Mouse (Mus musculus): ENCODE measurements at regions not wholly inside any gene's neighbourhood (a gene's known extent, or its start where the extent isn't known, plus 50 kb on each side); places are given as distances from the start of the nearest gene placed in this dataset. TPM values are rescaled to one million over a fixed set of nuclear protein-coding genes. Genes with fewer than 3 reads are reported as not detected.

DNA sequence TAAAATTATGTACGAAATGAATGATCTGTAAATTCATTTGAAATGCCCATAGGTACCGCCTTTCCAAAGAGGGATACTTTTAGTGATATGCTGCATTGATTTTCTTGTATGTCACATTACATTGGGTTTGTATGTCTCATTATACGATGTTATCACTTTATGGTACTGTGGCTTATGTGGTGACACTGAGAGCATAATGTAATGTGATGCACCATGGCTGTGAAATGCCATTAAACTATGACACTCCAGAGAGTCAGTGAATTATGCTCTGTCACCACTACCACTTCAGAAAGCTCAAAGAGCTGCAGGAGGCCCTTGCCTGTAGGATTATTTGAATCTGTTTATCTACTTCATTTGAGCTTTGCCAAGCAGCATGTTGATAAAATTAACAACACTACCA, 695.4 kb upstream of the Slc10a2 start:
- DNase-seq (ENCODE audit: low spot score) (no peak), ATAC-seq (replicated peaks; ENCODE audit: low FRiP score, low read depth) (no peak)
- Histone ChIP-seq H3K27ac (no peak overlapping the region), H3K4me3 (replicated peaks; ENCODE audit: low read depth, low read length) (no peak overlapping the region), H3K4me1 (replicated peaks; ENCODE audit: insufficient read depth, low read length) (no peaks in the 10 kb centered on the region), H3K27me3 (ENCODE audit: insufficient read depth, low read length) (no peaks in the 10 kb centered on the region), H3K4me2 (ENCODE audit: low read length) (no peak overlapping the region), H3K9me3 (replicated peaks; ENCODE audit: low read length) (no peaks in the 10 kb centered on the region), H3K36me3 (ENCODE audit: insufficient read depth, low read length) (no peaks in the 10 kb centered on the region), H3K9ac (ENCODE audit: low read depth, low read length) (no peak overlapping the region)
- TF ChIP-seq CTCF (IDR thresholded peaks at IDR 0.05; ENCODE audit: low read depth), result no peak
- 79% methylated on average over 3 of the region's 3 CpGs for WGBS

DNA sequence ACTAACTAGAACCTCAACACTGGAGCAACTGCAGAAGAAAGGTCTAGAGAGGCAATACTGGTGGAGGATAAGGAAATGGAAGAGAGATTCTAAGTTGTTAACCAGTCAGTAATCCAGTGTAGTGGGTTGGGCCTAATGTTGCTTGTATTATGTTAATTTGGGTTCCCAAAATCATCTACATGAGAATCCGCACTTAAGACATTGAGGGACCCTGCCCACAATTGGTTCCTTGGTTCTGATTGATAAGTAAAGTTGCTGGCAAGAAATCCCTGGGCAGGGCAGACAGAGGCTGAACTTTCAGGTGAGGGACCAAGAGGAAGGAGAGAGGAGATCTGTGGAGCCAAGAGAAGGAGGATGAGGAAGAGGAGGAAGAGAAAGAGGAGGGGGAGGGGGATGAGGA, 651.2 kb upstream of the Slc10a2 start:
- WGBS, result 94% methylated on average over 1 of the region's 1 CpGs
- Histone ChIP-seq H3K4me2 (ENCODE audit: low read length) (no peak overlapping the region), H3K27ac (no peak overlapping the region), H3K4me3 (replicated peaks; ENCODE audit: low read depth, low read length) (no peak overlapping the region), H3K9me3 (replicated peaks; ENCODE audit: low read length) (no peaks in the 10 kb centered on the region), H3K4me1 (replicated peaks; ENCODE audit: insufficient read depth, low read length) (no peaks in the 10 kb centered on the region), H3K36me3 (ENCODE audit: insufficient read depth, low read length) (no peaks in the 10 kb centered on the region), H3K9ac (ENCODE audit: low read depth, low read length) (no peak overlapping the region), H3K27me3 (ENCODE audit: insufficient read depth, low read length) (no peaks in the 10 kb centered on the region)
- no peak for TF ChIP-seq CTCF (IDR thresholded peaks at IDR 0.05; ENCODE audit: low read depth)
- DNase-seq (ENCODE audit: low spot score) (no peak), ATAC-seq (replicated peaks; ENCODE audit: low FRiP score, low read depth) (no peak)

DNA sequence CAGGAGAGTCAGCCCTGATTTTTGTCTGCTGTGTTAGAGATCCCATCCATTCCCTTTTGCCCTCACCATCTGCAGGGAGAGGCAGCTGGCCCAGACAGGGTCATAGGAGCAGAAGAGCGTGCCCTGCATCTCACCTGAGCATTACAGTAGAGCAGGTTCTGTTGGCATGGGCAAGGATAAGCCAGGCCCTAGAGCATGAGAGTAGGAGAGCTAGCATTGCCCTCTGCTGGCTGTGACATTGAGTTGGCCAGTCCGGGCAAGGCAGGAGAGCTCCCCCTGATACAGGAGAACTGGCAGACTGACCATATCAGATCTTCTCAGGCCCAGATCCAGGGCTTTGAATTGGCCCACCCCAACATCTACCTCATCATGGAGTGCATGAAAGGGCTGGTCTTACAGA, 634.4 kb upstream of the Slc10a2 start:
- Histone ChIP-seq H3K9ac (ENCODE audit: low read depth, low read length) (no peak overlapping the region), H3K27ac (no peak overlapping the region), H3K4me3 (replicated peaks; ENCODE audit: low read depth, low read length) (no peak overlapping the region), H3K4me1 (replicated peaks; ENCODE audit: insufficient read depth, low read length) (no peaks in the 10 kb centered on the region), H3K36me3 (ENCODE audit: insufficient read depth, low read length) (no peaks in the 10 kb centered on the region), H3K4me2 (ENCODE audit: low read length) (no peak overlapping the region), H3K27me3 (ENCODE audit: insufficient read depth, low read length) (no peaks in the 10 kb centered on the region), H3K9me3 (replicated peaks; ENCODE audit: low read length) (no peaks in the 10 kb centered on the region)
- WGBS, result 72% methylated on average over 2 of the region's 2 CpGs
- ATAC-seq (replicated peaks; ENCODE audit: low FRiP score, low read depth), result no peak; the same call in 1 of the 2 replicates
- DNase-seq (ENCODE audit: low spot score), result no peak
- peak; percentile 39; the same call in 1 of the 2 replicates for TF ChIP-seq CTCF (IDR thresholded peaks at IDR 0.05; ENCODE audit: low read depth)

DNA sequence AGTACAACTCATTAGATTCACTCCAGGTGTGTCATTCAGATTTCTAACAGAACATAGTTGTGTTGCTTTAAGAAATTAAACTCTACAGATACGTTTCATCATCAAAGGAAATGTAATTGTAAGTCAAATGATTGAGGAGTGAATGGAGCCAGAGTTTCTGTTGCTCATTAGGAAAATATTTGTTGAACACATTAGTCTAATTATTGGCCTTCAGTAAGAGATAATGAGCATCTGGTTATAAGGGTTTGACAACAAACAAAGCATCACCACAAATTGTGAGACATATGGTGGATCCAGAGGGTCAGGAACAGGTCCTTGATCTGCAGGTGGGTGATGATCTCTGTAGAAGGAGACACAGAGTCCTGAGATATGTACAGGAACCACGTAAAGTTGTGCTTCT, 622.3 kb upstream of the Slc10a2 start:
- ATAC-seq (replicated peaks; ENCODE audit: low FRiP score, low read depth), result no peak
- no peak for DNase-seq (ENCODE audit: low spot score)
- WGBS, result 66% methylated on average over 2 of the region's 2 CpGs
- Histone ChIP-seq H3K4me2 (ENCODE audit: low read length) (no peak overlapping the region), H3K9me3 (replicated peaks; ENCODE audit: low read length) (no peaks in the 10 kb centered on the region), H3K27ac (no peak overlapping the region), H3K4me3 (replicated peaks; ENCODE audit: low read depth, low read length) (no peak overlapping the region), H3K9ac (ENCODE audit: low read depth, low read length) (no peak overlapping the region), H3K4me1 (replicated peaks; ENCODE audit: insufficient read depth, low read length) (no peaks in the 10 kb centered on the region), H3K36me3 (ENCODE audit: insufficient read depth, low read length) (no peaks in the 10 kb centered on the region), H3K27me3 (ENCODE audit: insufficient read depth, low read length) (no peaks in the 10 kb centered on the region)
- no peak for TF ChIP-seq CTCF (IDR thresholded peaks at IDR 0.05; ENCODE audit: low read depth)

DNA sequence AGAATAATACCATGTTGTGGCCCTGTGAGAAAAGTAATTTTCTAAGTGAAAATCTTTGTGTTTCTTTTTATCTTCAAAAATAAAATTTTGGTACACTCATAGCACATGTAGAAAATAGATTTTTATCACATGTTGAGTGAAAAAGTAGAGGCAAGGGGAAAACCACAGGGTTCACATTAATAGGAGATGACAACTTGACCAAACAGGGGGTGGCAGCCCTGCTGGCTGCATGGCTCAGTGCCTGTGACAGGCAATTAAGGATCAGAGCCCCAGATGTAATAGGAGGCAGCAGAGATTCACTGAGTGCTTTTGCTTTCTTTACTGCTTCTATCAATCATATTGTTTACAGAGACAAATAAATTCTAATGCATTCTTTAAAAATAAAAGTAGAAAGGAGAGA, 582.8 kb upstream of the Slc10a2 start:
- Histone ChIP-seq H3K27ac (no peak overlapping the region), H3K9ac (ENCODE audit: low read depth, low read length) (no peak overlapping the region), H3K4me3 (replicated peaks; ENCODE audit: low read depth, low read length) (no peak overlapping the region), H3K4me2 (ENCODE audit: low read length) (no peak overlapping the region), H3K4me1 (replicated peaks; ENCODE audit: insufficient read depth, low read length) (no peaks in the 10 kb centered on the region), H3K36me3 (ENCODE audit: insufficient read depth, low read length) (no peaks in the 10 kb centered on the region), H3K27me3 (ENCODE audit: insufficient read depth, low read length) (no peaks in the 10 kb centered on the region), H3K9me3 (replicated peaks; ENCODE audit: low read length) (no peaks in the 10 kb centered on the region)
- peak; percentile 9 for DNase-seq (ENCODE audit: low spot score)
- TF ChIP-seq CTCF (IDR thresholded peaks at IDR 0.05; ENCODE audit: low read depth), result no peak
- ATAC-seq (replicated peaks; ENCODE audit: low FRiP score, low read depth), result no peak

DNA sequence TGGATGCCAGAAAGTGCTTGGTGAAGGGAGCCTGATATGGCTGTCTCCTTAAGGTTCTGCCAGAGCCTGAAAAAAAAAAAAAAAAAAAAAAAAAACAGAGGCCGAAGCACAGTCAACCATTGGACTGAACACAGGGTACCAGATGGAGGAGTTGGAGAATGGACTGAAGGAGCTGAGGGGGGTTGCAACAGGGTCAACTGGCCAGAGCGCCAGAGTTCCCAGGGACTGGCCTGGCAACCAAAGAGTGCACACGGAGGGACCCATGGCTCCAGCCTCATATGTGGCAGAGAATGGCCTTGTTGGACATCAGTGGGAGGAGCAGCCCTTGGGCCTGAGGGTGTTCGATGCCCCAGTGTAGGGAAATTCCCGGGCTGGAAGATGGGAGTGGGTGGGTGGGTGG, 569.8 kb upstream of the Slc10a2 start:
- no peaks in the 10 kb centered on the region for H3K9me3 ChIP-seq (replicated peaks; ENCODE audit: low read length)
- DNase-seq (ENCODE audit: low spot score), result no peak
- no peaks in the 10 kb centered on the region for H3K36me3 ChIP-seq (ENCODE audit: insufficient read depth, low read length)
- no peaks in the 10 kb centered on the region for H3K27me3 ChIP-seq (ENCODE audit: insufficient read depth, low read length)
- no peak for TF ChIP-seq CTCF (IDR thresholded peaks at IDR 0.05; ENCODE audit: low read depth)
- 76% methylated on average over 5 of the region's 5 CpGs for WGBS
- no peak overlapping the region for H3K4me3 ChIP-seq (replicated peaks; ENCODE audit: low read depth, low read length)
- no peak for ATAC-seq (replicated peaks; ENCODE audit: low FRiP score, low read depth)
- H3K27ac ChIP-seq, result no peak overlapping the region
- H3K4me2 ChIP-seq (ENCODE audit: low read length), result no peak overlapping the region
- H3K4me1 ChIP-seq (replicated peaks; ENCODE audit: insufficient read depth, low read length), result no peaks in the 10 kb centered on the region
- no peak overlapping the region for H3K9ac ChIP-seq (ENCODE audit: low read depth, low read length)

Small RNA genes in the stretch of these regions (microRNA-seq; reads per million reads assigned to microRNA genes)
- not detected for gene Gm22565

Measured in kidney, postnatal 0 days (tissue).